Mouse (Mus musculus): ENCODE measurements around the gene Nceh1. TPM values are rescaled to one million over a fixed set of nuclear protein-coding genes. Genes with fewer than 3 reads are reported as not detected.

The Nceh1 gene
- total and polyA plus RNA-seq, 3 experiments: 8.5 to 11.8 (median 9.2) TPM

GRCm38 (mm10) chr3:27280280-27280749, 97.5 kb downstream of the Nceh1 start:
- no peaks in the 10 kb centered on the region for H3K79me2 ChIP-seq (replicated peaks; ENCODE audit: control insufficient read depth, extremely low read depth, insufficient read depth, poor library complexity, severe bottlenecking)
- H3K4me1 ChIP-seq (ENCODE audit: control insufficient read depth in 1 of 2, insufficient read depth in 2 of 2): peaks cover 0 to 2% of the 10 kb centered on the region in 2 experiments; a peak in 1 of 4 replicates
- no peak overlapping the region for H3K9ac ChIP-seq (ENCODE audit: insufficient read depth, low read depth)
- H3K4me3 ChIP-seq (replicated peaks in 1 of 3; ENCODE audit: low read depth in 2 of 3, low read length in 2 of 3, poor library complexity in 1 of 3): no peak overlapping the region
- no peaks in the 10 kb centered on the region for H3K9me3 ChIP-seq (replicated peaks; ENCODE audit: low read length)
- DNase-seq (ENCODE audit: extremely low read depth): no peak
- H3K27me3 ChIP-seq (replicated peaks): no peaks in the 10 kb centered on the region
- TF ChIP-seq USF2 (conservative IDR thresholded peaks at IDR 0.05; ENCODE audit: low read depth, low read length) (peak; percentile 30; the same call in 1 of the 2 replicates), KAT2A (IDR thresholded peaks at IDR 0.05; ENCODE audit: insufficient replicate concordance, low read length) (no peak), HCFC1 (IDR thresholded peaks at IDR 0.05; ENCODE audit: low read depth, low read length) (no peak), USF1 (IDR thresholded peaks at IDR 0.05; ENCODE audit: low read depth, low read length) (peak; percentile 51), POLR2A (IDR thresholded peaks at IDR 0.05; ENCODE audit: low read depth, low read length) (no peak)
- no peak overlapping the region for H3K27ac ChIP-seq (ENCODE audit: insufficient read depth, low read depth)
- no peaks in the 10 kb centered on the region for H3K36me3 ChIP-seq (replicated peaks in 1 of 2; ENCODE audit: control insufficient read depth in 1 of 2, insufficient read depth in 1 of 2, low read length in 1 of 2)
- dilution Hi-C loops (cut with MboI; ENCODE audit: extremely low pct_ligation_motif_present, extremely low pct_unique_long_range_greater_than_20kb, low sequenced_read_pairs) (no loop called here), in situ Hi-C loops (cut with MboI; ENCODE audit: low pct_ligation_motif_present, low pct_unique_long_range_greater_than_20kb, low sequenced_read_pairs) (no loop called here)
- H3K4me2 ChIP-seq (ENCODE audit: insufficient read depth, low read depth, poor library complexity, severe bottlenecking): no peak overlapping the region

- Histone ChIP-seq H3K36me3 (replicated peaks in 1 of 2; ENCODE audit: control insufficient read depth in 1 of 2, insufficient read depth in 1 of 2, low read length in 1 of 2) (no peaks in the 10 kb centered on the region), H3K9ac (ENCODE audit: insufficient read depth, low read depth) (no peak overlapping the region), H3K79me2 (replicated peaks; ENCODE audit: control insufficient read depth, extremely low read depth, insufficient read depth, poor library complexity, severe bottlenecking) (no peaks in the 10 kb centered on the region), H3K4me2 (ENCODE audit: insufficient read depth, low read depth, poor library complexity, severe bottlenecking) (no peak overlapping the region), H3K9me3 (replicated peaks; ENCODE audit: low read length) (no peaks in the 10 kb centered on the region), H3K27me3 (replicated peaks) (peaks cover 2% of the 10 kb centered on the region), H3K4me1 (ENCODE audit: control insufficient read depth in 1 of 2, insufficient read depth in 2 of 2) (peaks cover 0 to 2% of the 10 kb centered on the region in 2 experiments; a peak in 1 of 4 replicates), H3K4me3 (replicated peaks in 1 of 3; ENCODE audit: low read depth in 2 of 3, low read length in 2 of 3, poor library complexity in 1 of 3) (no peak overlapping the region), H3K27ac (ENCODE audit: insufficient read depth, low read depth) (no peak overlapping the region)
- no peak for DNase-seq (ENCODE audit: extremely low read depth)
- TF ChIP-seq USF1 (IDR thresholded peaks at IDR 0.05; ENCODE audit: low read depth, low read length): no peak
- no peak for TF ChIP-seq PAX5 (IDR thresholded peaks at IDR 0.05; ENCODE audit: low read length)
- no peak for TF ChIP-seq MAZ (IDR thresholded peaks at IDR 0.05; ENCODE audit: low read depth, low read length)
- TF ChIP-seq ZNF384 (IDR thresholded peaks at IDR 0.05; ENCODE audit: low read depth, low read length): no peak
- TF ChIP-seq SIN3A (IDR thresholded peaks at IDR 0.05; ENCODE audit: low read length): no peak
- TF ChIP-seq MAFK (IDR thresholded peaks at IDR 0.05; ENCODE audit: insufficient replicate concordance, low read length): no peak
- TF ChIP-seq E2F4 (IDR thresholded peaks at IDR 0.05; ENCODE audit: insufficient replicate concordance, low read depth, low read length): no peak
- no peak for TF ChIP-seq CTCF (conservative IDR thresholded peaks at IDR 0.05 in 1 of 2, IDR thresholded peaks at IDR 0.05 in 1 of 2; ENCODE audit: low read depth in 2 of 2, low read length in 2 of 2)
- no peak for TF ChIP-seq GABPA (IDR thresholded peaks at IDR 0.05; ENCODE audit: insufficient replicate concordance, low read depth, low read length)
- TF ChIP-seq HCFC1 (IDR thresholded peaks at IDR 0.05; ENCODE audit: low read depth, low read length): no peak
- TF ChIP-seq ZKSCAN1 (IDR thresholded peaks at IDR 0.05; ENCODE audit: borderline replicate concordance, low read depth, low read length): no peak
- TF ChIP-seq RAD21 (IDR thresholded peaks at IDR 0.05; ENCODE audit: low read depth, low read length): no peak
- TF ChIP-seq EP300 (IDR thresholded peaks at IDR 0.05; ENCODE audit: low read length): no peak
- TF ChIP-seq NRF1 (IDR thresholded peaks at IDR 0.05; ENCODE audit: low read depth, low read length): no peak
- TF ChIP-seq TCF12 (IDR thresholded peaks at IDR 0.05; ENCODE audit: low read depth, low read length): no peak
- TF ChIP-seq POLR2A (IDR thresholded peaks at IDR 0.05; ENCODE audit: low read depth, low read length): no peak
- in situ Hi-C loops (cut with MboI; ENCODE audit: low pct_ligation_motif_present, low pct_unique_long_range_greater_than_20kb, low sequenced_read_pairs) (no loop called here), dilution Hi-C loops (cut with MboI; ENCODE audit: extremely low pct_ligation_motif_present, extremely low pct_unique_long_range_greater_than_20kb, low sequenced_read_pairs) (no loop called here)
Measured at GRCm38 (mm10) chr3:27283071-27283713, 100.4 kb downstream of the Nceh1 start.
